Mouse (Mus musculus): ENCODE data around the gene Prkca.

The Prkca gene

DNA sequence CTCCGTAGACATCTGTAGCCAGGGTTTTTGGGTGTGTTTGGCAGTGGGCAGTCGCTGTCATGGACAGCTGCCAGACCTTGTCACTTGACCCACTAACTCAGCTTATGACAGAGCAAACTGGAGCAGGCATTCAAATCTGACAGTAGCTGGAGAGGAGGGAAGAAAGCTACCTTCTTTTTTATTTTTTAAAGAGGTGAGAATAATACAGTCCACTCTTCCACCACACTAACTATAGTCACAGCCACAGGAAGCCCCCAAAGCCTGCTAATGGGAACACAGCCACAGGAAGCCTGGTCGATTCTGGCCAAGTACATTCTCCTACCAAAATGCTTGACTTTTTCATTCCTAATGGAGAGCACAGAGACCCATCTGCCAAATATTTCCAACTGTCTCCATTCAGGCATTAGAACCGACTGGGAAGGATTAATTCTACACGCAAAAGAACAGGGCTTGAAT, 84.9 kb downstream of the Prkca start:
- DNase-seq: no peak

GRCm38 (mm10) chr11:108257921-108258320, 85.8 kb downstream of the Prkca start:
- DNase-seq: no peak

- peak; percentile 77 for DNase-seq
Observed at GRCm38 (mm10) chr11:108254681-108255080, 89.0 kb downstream of the Prkca start.

DNA sequence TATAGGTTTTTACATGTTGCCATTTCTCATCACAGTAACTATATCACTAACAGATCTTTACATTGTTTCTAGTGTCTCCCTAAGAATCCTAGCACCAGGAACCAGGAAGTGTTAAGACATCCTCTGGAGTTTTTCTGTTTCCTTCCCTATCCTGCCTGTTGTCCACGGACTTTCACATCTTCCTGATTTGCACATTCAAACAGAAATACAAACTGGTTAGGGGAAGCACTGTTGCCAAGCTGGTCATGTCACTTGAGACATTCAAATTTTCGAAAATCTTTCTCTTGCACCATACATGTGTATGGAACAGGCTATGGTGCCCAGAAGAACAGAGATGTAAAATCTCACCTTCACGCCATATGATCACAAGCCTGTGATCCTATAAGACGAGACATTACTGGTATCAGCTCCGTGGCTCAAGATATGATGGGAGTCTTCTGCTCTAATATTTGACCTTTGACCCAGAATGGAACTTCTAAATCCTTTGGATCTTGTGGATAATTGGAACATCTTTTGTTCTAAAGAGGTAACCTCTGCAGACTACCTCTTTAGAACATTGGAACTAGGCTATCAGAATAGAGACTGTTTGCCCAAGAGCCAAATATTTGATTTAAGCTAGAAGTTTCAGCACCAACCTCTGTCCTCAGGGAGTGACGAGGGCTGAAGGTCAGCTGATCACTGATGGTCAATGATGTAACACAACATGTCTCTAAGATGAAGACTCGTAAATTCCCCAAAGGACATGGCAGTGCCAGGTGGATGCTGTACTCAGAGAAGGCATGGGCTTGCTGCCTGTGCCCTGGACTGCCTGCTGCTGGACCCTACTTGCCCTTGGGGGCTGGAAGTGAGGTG, 91.6 kb downstream of the Prkca start:
- DNase-seq: no peak

- peak; percentile 49 for DNase-seq
Observed at GRCm38 (mm10) chr11:108250829-108251637, 92.7 kb downstream of the Prkca start.

- no peak for DNase-seq
Observed at GRCm38 (mm10) chr11:108250146-108250635, 93.5 kb downstream of the Prkca start.

DNA sequence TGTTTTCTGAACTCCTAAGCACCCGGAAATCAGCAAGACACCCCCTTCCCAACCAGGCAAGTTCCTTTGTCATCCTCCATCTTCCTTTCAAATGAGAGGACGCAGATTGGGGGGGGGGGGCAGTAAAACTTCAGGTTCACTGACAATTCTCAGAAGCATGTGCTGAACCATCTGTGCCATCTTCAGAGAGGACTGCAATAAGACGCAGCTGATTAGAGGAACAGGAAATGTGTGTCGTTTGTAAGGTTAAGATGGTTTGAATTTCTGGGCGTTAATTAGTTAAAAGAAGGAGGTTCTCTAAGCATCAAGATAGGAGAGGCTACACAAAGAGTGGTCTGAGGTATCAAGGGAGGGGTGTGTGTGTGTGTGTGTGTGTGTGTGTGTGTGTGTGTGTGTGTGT, 94.2 kb downstream of the Prkca start:
- no peak for DNase-seq

GRCm38 (mm10) chr11:108249047-108249403, 94.7 kb downstream of the Prkca start:
- DNase-seq: no peak

DNA sequence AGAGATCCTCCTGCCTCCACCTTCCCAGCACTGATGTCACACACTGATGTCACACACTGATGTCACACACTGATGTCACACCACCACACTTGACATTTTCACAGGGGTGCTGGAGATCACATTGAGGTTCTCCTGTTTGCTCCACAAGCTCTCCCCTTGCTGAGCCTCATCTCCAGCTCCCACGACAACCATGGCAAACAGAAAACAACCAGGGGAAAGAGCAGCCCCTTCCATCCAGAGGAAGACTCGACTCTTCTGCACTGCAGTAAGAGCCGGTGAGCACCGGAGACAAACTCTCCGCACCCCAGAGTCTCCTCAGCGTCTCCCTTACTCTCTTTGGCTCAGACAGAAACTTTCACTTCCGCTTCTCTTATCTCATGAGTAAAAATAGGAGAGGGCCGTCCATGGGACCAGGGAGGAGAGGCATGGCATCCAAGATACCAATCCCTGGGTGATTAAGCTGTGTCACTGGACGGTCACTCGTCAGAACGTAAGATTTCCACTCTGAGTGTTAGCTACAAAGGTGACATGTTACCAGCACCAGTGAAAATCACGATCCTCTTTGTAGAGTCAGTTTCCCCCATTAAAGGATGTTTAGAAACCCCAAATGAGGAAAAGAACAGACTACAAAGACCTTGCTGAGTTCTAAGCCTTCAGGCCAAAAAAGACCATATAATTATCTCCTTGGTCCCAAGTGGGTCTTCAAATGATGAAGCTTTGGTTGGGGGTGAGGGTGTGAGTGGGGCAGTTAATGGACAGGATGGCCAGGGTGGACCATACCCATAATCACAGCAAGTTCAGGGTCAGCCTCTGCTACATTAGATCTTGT, 95.3 kb downstream of the Prkca start:
- no peak for DNase-seq

DNA sequence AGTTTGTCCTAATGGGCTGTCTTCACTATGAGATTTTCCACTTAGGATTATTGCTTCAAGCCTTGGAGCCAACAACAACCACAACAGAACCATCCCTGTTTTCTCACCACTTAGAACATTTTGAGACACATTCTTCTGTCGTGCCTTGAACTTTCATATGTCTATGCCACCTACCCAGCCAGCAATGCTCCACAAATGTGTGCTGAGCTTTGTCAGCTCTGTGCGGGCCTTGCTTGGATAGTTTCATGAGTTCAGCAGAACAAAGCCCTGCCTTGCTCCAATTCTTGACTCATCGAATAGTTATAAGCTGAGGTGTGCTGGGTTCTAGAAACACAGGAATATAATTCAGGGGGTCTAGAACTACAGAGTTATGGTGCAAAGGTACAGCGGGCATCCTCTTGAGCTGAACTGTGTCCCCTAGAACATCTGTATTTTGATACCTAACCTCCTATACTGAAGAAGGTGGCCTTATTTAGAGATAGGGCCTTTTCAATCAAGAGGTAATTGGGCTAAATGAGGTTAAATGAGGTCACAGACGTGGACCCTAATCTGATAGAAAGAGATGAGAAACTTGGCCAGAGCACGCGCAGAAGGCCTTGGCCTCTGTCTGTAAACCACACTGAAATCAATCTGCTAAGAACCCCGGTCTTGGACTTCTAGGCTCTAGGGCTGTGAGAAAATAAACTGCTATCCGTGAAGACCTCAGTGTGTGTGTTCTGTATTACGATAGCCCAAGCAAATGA, 96.4 kb downstream of the Prkca start:
- no peak for DNase-seq

DNA sequence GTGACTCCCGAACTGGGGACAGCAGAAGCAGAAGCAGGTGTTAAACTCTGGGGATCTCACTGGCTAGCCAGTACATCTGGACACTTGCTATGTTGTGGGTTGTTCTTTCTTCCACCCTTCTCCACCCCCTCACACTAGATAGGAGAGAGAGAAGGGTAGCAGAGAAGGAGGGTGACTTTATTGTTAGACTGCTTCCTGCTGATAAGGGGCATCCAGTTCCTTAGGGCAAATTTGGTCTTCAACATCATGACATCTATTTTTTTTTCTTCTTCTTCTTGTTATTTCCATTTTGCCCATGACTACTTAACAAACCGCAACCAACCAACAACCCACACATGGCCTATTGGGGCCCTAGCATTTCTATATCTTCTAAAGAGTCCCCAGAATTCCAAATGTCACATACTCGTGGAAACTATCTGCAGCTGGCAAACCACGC, 97.4 kb downstream of the Prkca start:
- DNase-seq: no peak

- DNase-seq: no peak
Observed at GRCm38 (mm10) chr11:108244241-108244640, 99.5 kb downstream of the Prkca start.

- DNase-seq: no peak
Observed at GRCm38 (mm10) chr11:108243633-108244032, 100.1 kb downstream of the Prkca start.

DNA sequence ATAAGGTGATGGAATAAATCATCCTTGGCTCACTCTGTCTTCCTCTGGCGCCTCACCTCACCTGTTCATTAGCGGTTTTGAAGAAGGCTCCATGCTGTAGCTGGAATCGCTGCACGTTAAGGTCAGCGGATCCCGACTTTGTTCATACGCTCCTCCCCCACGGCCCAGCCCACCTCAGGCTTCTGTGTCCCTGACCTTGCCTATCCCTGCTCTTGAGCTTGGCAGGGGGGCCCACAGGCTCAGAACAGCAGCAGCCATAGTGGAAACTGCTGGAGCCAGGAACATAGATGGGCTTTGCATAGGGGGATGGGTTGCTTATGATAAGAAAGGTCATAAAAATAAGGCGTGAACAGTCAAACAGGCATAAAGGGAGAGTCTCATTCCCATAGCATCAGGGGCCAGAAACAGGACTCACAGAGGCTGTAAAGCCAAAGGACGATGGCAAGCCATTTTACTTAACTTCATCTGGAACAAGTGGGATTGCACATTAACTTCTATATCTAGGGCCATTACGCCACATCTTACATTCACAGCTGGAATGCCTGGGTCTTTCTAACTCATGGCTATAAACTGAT, 102.7 kb downstream of the Prkca start:
- no peak for DNase-seq

DNA sequence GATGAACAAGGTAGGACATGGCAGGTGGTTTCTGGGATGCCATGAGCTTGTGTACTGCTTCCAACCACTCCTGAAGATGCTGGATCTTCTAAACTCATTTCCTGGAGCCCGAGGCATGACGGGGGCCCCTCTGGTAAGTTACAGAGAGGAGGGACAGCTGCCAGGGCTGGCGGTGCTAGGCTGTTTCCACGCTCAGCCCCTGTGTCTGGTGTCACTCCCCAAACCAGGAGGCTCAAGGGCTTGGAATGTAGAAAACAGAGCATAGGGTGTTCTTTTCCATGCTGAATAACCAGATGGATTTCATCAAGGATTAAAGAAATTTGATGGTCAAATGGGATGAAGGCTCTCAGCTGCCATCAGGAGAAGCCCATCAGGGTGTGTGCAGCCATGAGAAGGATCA, 104.6 kb downstream of the Prkca start:
- no peak for DNase-seq

GRCm38 (mm10) chr11:108236754-108237428, 106.8 kb downstream of the Prkca start:
- DNase-seq: no peak

DNA sequence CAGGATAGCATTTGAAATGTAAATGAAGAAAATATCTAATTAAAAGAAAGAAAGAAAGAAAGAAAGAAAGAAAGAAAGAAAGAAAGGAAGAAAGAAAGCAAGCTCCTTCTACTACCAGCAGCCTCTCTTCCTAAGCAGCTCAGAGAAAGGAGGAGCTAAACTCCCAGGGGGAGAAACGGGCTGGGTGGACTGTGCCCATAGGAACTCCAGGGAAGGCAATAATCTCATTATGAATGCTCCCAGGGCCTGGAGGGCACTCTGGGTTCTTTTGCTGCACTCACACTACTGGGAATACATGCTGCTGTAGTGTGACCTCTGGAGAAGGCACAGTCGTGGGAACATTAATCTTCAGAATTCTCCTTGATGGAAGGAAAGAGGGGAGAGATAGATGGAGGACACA, 107.5 kb downstream of the Prkca start:
- no peak for DNase-seq

DNA sequence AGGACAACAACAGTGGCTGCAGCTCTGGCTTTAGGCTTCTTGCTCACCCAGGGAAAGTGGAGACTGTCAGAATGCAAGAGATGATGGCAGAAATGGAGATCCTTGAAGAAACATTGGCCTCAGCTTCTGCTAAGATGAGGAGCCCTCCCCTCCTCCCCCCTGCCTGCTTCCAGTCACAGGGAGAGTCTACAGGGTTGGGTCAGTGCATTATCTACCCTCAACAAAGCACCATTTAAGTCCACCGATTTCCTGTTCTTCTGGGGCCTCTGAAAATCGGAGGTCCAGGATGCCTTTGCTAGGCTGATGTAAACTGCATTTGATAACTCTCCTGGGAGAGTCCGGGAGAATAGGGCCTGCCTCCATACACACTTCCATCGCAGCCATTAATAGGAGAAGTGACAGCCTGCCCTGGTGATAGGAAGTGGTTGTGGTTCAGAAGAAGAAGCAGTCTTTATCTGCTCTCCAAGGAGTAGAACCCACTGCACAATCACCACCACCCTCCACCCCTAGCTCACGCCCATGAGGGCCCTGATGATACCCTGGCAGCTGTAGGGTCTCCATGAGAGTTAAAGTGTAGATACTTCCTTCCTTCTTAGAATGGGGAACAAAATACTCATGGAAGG, 108.5 kb downstream of the Prkca start:
- DNase-seq: no peak

DNA sequence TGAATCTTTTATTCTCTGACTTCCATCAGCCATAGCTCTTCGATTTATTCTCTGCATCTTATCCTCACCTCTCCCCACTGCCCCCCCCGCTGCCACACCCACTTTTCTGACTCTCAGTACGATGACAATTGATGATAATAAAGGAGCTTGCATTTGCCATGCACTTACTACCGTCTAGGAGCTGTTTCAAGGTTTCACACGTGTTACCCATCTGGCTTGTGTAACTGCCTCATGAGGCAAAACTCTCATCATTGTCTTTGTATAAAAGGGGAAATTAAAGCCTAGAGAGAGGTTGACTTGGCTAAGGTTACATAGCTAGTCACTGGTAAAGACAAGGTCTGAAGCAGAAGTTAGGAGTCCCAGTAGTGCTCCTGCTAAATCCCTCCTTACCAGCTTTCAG, 110.7 kb downstream of the Prkca start:
- no peak for DNase-seq

- DNase-seq: no peak
Observed at GRCm38 (mm10) chr11:108230101-108230500, 113.6 kb downstream of the Prkca start.
